Comparison of ENCODE assay signal across 14 mouse cellular contexts in genomic region chr13:107663745-107664144, GRCm38 (mm10).
DNase-seq lines count a peak whose midpoint lies in the region; ATAC-seq and TF ChIP-seq lines count a peak whose summit lies in the region.
"Had no signal": no experiment of that assay in that cellular context is flagged by ENCODE, and none has a peak within 500 bp of the region (broad histone marks: within the 10 kb centered on the region; RNA-seq: fewer than 3 reads in every experiment).

No protein-coding gene starts in this region.

- no peaks in the 10 kb centered on the region for H3K27me3 ChIP-seq in forebrain, embryonic 11.5 days (ENCODE audit: control insufficient read depth, insufficient read depth, low read length)
- no peaks in the 10 kb centered on the region for H3K27me3 ChIP-seq in hindbrain, embryonic 15.5 days
- no peaks in the 10 kb centered on the region; the same call in 1 of the 2 replicates for H3K27me3 ChIP-seq in neural tube, embryonic 13.5 days
- H3K27me3 ChIP-seq: CH12.LX had no signal

- no peaks in the 10 kb centered on the region for H3K36me3 ChIP-seq in forebrain, embryonic 11.5 days (ENCODE audit: control insufficient read depth, insufficient read depth, low read length)
- H3K36me3 ChIP-seq in hindbrain, embryonic 15.5 days: no peaks in the 10 kb centered on the region
- H3K36me3 ChIP-seq in neural tube, embryonic 13.5 days: no peaks in the 10 kb centered on the region
- H3K36me3 ChIP-seq: heart, embryonic 15.5 days had no signal

- 0 out of 2 replicates have a peak overlapping the region, but pooled peaks have one; percentile 3 for H3K4me2 ChIP-seq in forebrain, embryonic 11.5 days (ENCODE audit: low read depth, low read length, severe bottlenecking)
- peak overlapping the region; percentile 13; the same call in 1 of the 2 replicates for H3K4me2 ChIP-seq in hindbrain, embryonic 15.5 days
- H3K4me2 ChIP-seq in neural tube, embryonic 13.5 days: no peak overlapping the region
- H3K4me2 ChIP-seq: heart, embryonic 15.5 days; liver, embryonic 11.5 days had no signal

- DNase-seq in R1 (ENCODE audit: low read depth, low spot score): peak; percentile 73
- no peak for DNase-seq in forebrain, embryonic 11.5 days (ENCODE audit: low spot score)
- DNase-seq in left cerebral cortex, adult 2 months (ENCODE audit: extremely low spot score in 1 of 2, low spot score in 2 of 2): no peak
- DNase-seq in gastrocnemius, postnatal 36 days: no peak
- DNase-seq in gastrocnemius, postnatal 14 days: no peak
- DNase-seq: cerebellum, adult 9-11 months; kidney, postnatal 4 days; right cerebral cortex, postnatal 25 days had no signal

- ATAC-seq in forebrain, embryonic 11.5 days (replicated peaks; ENCODE audit: low FRiP score): peak; percentile 21; the same call in 1 of the 2 replicates
- peak; percentile 57; the same call in 1 of the 2 replicates for ATAC-seq in hindbrain, embryonic 15.5 days (ENCODE audit: low FRiP score, low read depth)
- peak; percentile 47; the same call in 1 of the 2 replicates for ATAC-seq in neural tube, embryonic 13.5 days (ENCODE audit: low read depth)
- ATAC-seq: intestine, embryonic 16.5 days had no signal

- intact Hi-C loops in left cerebral cortex, adult 2 months (cut with DNase I): no loop called here
- intact Hi-C loops in gastrocnemius, postnatal 36 days (cut with DNase I): no loop called here
- intact Hi-C loops in gastrocnemius, postnatal 14 days (cut with DNase I; ENCODE audit: low total_unique reads): no loop called here

- 11% methylated on average over 12 of the region's 12 CpGs for whole genome bisulfite sequencing in forebrain, embryonic 11.5 days
- WGBS in hindbrain, embryonic 15.5 days: 15% methylated on average over 12 of the region's 12 CpGs
- WGBS in neural tube, embryonic 13.5 days: 11% methylated on average over 12 of the region's 12 CpGs

- no peak overlapping the region for H3K4me3 ChIP-seq in forebrain, embryonic 11.5 days (ENCODE audit: low read depth, low read length)
- no peak overlapping the region for H3K4me3 ChIP-seq in hindbrain, embryonic 15.5 days
- H3K4me3 ChIP-seq in neural tube, embryonic 13.5 days: no peak overlapping the region
- no peak overlapping the region for H3K4me3 ChIP-seq in left cerebral cortex, adult 2 months
- H3K4me3 ChIP-seq: heart, embryonic 15.5 days had no signal

- no peaks in the 10 kb centered on the region for H3K9me3 ChIP-seq in forebrain, embryonic 11.5 days (ENCODE audit: control insufficient read depth, low read length)
- H3K9me3 ChIP-seq in hindbrain, embryonic 15.5 days: no peaks in the 10 kb centered on the region
- no peaks in the 10 kb centered on the region for H3K9me3 ChIP-seq in neural tube, embryonic 13.5 days
- H3K9me3 ChIP-seq: heart, embryonic 15.5 days had no signal

- peak overlapping the region; percentile 1; the same call in 1 of the 2 replicates for H3K27ac ChIP-seq in forebrain, embryonic 11.5 days (ENCODE audit: low read depth, low read length)
- peak overlapping the region; percentile 59; the same call in 1 of the 2 replicates for H3K27ac ChIP-seq in hindbrain, embryonic 15.5 days (replicated peaks)
- 0 out of 2 replicates have a peak overlapping the region, but pooled peaks have one; percentile 33 for H3K27ac ChIP-seq in neural tube, embryonic 13.5 days (replicated peaks)
- H3K27ac ChIP-seq in left cerebral cortex, adult 2 months: no peak overlapping the region
- H3K27ac ChIP-seq: heart, embryonic 15.5 days had no signal

- H3K9ac ChIP-seq in forebrain, embryonic 11.5 days (ENCODE audit: low read length): peak overlapping the region; percentile 31; the same call in 1 of the 2 replicates
- H3K9ac ChIP-seq in hindbrain, embryonic 15.5 days: peak overlapping the region; percentile 15; the same call in 1 of the 2 replicates
- H3K9ac ChIP-seq in neural tube, embryonic 13.5 days: peak overlapping the region; percentile 41; the same call in 1 of the 2 replicates
- H3K9ac ChIP-seq: heart, embryonic 15.5 days had no signal

- peaks cover 11% of the 10 kb centered on the region; the same call in 1 of the 2 replicates for H3K4me1 ChIP-seq in forebrain, embryonic 11.5 days (replicated peaks; ENCODE audit: control insufficient read depth, insufficient read depth, low read length)
- H3K4me1 ChIP-seq in hindbrain, embryonic 15.5 days (replicated peaks): peaks cover 15% of the 10 kb centered on the region
- peaks cover 24% of the 10 kb centered on the region for H3K4me1 ChIP-seq in neural tube, embryonic 13.5 days (replicated peaks)
- H3K4me1 ChIP-seq: heart, embryonic 15.5 days had no signal

- no peak for TF ChIP-seq CTCF in left cerebral cortex, adult 2 months (IDR thresholded peaks at IDR 0.05)
